In the genomic region with DNA sequence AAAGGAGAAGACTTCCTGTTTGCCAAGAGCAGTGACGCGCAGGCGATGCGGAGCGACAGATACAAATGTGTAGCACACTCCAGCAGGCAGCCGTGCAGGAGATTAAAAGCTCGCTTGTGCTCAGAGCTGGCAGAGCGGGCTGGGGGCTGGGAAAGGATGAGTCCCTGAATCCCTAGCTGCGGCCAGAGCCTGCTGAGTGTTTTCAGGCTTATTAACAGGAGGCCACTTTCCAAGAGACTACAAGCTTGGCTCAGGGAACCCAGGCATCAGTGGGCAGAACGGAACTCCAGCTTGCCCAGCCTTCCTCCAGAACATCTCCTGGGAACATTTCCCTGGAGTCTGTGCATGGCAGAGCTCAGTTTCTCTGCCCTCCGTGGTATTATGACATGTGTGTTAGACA, we compare ENCODE assay signal across 9 mouse cellular contexts. TPM values are rescaled to one million over a fixed set of nuclear protein-coding genes. Genes with fewer than 3 reads are reported as not detected.
A peak's percentile ranks its signal among the peaks of the same experiment; 100 is the strongest.
DNase-seq lines count a peak whose midpoint lies in the region; ATAC-seq lines count a peak whose summit lies in the region.
"Had no signal": no experiment of that assay in that cellular context is flagged by ENCODE, and none has a peak within 500 bp of the region (broad histone marks: within the 10 kb centered on the region; RNA-seq: fewer than 3 reads in every experiment).

No protein-coding gene starts in this region.

- no peak overlapping the region; the same call in 1 of the 2 replicates for H3K9ac ChIP-seq in heart, embryonic 16.5 days (ENCODE audit: low read length)
- H3K9ac ChIP-seq in forebrain, embryonic 14.5 days (ENCODE audit: low read length) = no peak overlapping the region
- H3K9ac ChIP-seq: limb, embryonic 13.5 days had no signal

- peak; percentile 64; the same call in 1 of the 2 replicates for ATAC-seq in heart, embryonic 16.5 days (replicated peaks; ENCODE audit: extremely low read depth, insufficient read depth, low FRiP score)
- peak; percentile 78 for ATAC-seq in forebrain, embryonic 14.5 days

- no peak overlapping the region for H3K4me3 ChIP-seq in heart, embryonic 16.5 days (ENCODE audit: low read length)
- H3K4me3 ChIP-seq in forebrain, embryonic 14.5 days (ENCODE audit: low read depth, low read length) = no peak overlapping the region
- H3K4me3 ChIP-seq: limb, embryonic 13.5 days had no signal

- peak overlapping the region; percentile 51 for H3K27ac ChIP-seq in heart, embryonic 16.5 days (ENCODE audit: low read length)
- H3K27ac ChIP-seq in forebrain, embryonic 14.5 days (ENCODE audit: low read depth, low read length) = peak overlapping the region; percentile 48; the same call in 1 of the 2 replicates
- H3K27ac ChIP-seq: limb, embryonic 13.5 days had no signal

- WGBS in heart, embryonic 16.5 days = 14% methylated on average over 11 of the region's 11 CpGs
- WGBS in forebrain, embryonic 14.5 days = 19% methylated on average over 11 of the region's 11 CpGs

- peaks cover 39% of the 10 kb centered on the region for H3K4me1 ChIP-seq in heart, embryonic 16.5 days (ENCODE audit: control insufficient read depth, insufficient read depth, low read length)
- peaks cover 23% of the 10 kb centered on the region for H3K4me1 ChIP-seq in forebrain, embryonic 14.5 days (ENCODE audit: control insufficient read depth, insufficient read depth, low read length)

- no peak for DNase-seq in heart, adult 18-20 months
- peak; percentile 7 for DNase-seq in cerebellum, adult 11 months
- DNase-seq in forebrain, embryonic 14.5 days (ENCODE audit: low spot score) = peak; percentile 82
- DNase-seq in layer of hippocampus, postnatal 25 days (ENCODE audit: extremely low spot score in 1 of 2, low spot score in 1 of 2) = peak; percentile 19 to 39
- peak; percentile 27 to 30 for DNase-seq in right cerebral cortex, postnatal 36 days (ENCODE audit: low spot score in 2 of 2)
- DNase-seq in ovary, postnatal 10 days (ENCODE audit: low spot score) = no peak
- no peak for DNase-seq in spleen, postnatal 4 days (ENCODE audit: low spot score in 2 of 2)

- H3K9me3 ChIP-seq in heart, embryonic 16.5 days (replicated peaks; ENCODE audit: control insufficient read depth, low read length) = no peaks in the 10 kb centered on the region
- no peaks in the 10 kb centered on the region for H3K9me3 ChIP-seq in forebrain, embryonic 14.5 days (replicated peaks; ENCODE audit: control insufficient read depth, low read length)
- H3K9me3 ChIP-seq: limb, embryonic 13.5 days had no signal

- H3K4me2 ChIP-seq in heart, embryonic 16.5 days (ENCODE audit: low read depth, low read length) = peak overlapping the region; percentile 32
- no peak overlapping the region for H3K4me2 ChIP-seq in forebrain, embryonic 14.5 days (ENCODE audit: low read length)
- H3K4me2 ChIP-seq: limb, embryonic 13.5 days had no signal

- H3K27me3 ChIP-seq in heart, embryonic 16.5 days (ENCODE audit: control insufficient read depth, insufficient read depth, low read length) = no peaks in the 10 kb centered on the region
- H3K27me3 ChIP-seq in forebrain, embryonic 14.5 days (replicated peaks; ENCODE audit: control insufficient read depth, insufficient read depth, low read length) = no peaks in the 10 kb centered on the region
- H3K27me3 ChIP-seq: limb, embryonic 13.5 days had no signal

- no peaks in the 10 kb centered on the region for H3K36me3 ChIP-seq in heart, embryonic 16.5 days (ENCODE audit: control insufficient read depth, insufficient read depth)
- no peaks in the 10 kb centered on the region for H3K36me3 ChIP-seq in forebrain, embryonic 14.5 days (ENCODE audit: control insufficient read depth, insufficient read depth, low read length)
- H3K36me3 ChIP-seq: limb, embryonic 13.5 days had no signal

RNA-seq across cellular contexts. Expression of a gene that starts 25.0 kb away (rescaled TPM):
- polyA plus RNA-seq in heart, embryonic 16.5 days (2015; fragmentation: Nextera tagmentation; extraction: Ambion mirVana) = 1.4 and 1.6 TPM in 2 replicates
- total RNA-seq in heart, adult 18-20 months (2021) = under 1 TPM in 1 of 2 experiments, not detected in 1; 0.07 TPM
- polyA plus RNA-seq in forebrain, embryonic 14.5 days (2014; fragmentation: Nextera tagmentation; extraction: Ambion mirVana) = 1.8 TPM in 2 replicates
- total RNA-seq in layer of hippocampus, postnatal 25 days (2021) = 10 to 100 TPM; 15.3 to 15.8 TPM

Comparison
In these comparisons a context has a peak if more than half of its experiments do, and no peak if none do; other contexts are left out.
1. DNase-seq: peak in cerebellum, adult 11 months (single experiment), forebrain, embryonic 14.5 days (single experiment), layer of hippocampus, postnatal 25 days (2 of 2) and right cerebral cortex, postnatal 36 days (2 of 2); none in heart, adult 18-20 months (0 of 2), ovary, postnatal 10 days (single experiment) and spleen, postnatal 4 days (0 of 2).
2. RNA of a gene that starts 25.0 kb away (total RNA-seq): 15.3 to 15.8 TPM in layer of hippocampus, postnatal 25 days; 0.07 TPM in heart, adult 18-20 months; every median in the first group is over 10 times any median in the second.